Mouse (Mus musculus): Measurements from ENCODE around the gene Pick1. TPM values are rescaled to one million over a fixed set of nuclear protein-coding genes. Genes with fewer than 3 reads are reported as not detected.

Pick1 gene
- polyA plus RNA-seq, 1 experiment from 2014 or later: 52.5 TPM

DNA sequence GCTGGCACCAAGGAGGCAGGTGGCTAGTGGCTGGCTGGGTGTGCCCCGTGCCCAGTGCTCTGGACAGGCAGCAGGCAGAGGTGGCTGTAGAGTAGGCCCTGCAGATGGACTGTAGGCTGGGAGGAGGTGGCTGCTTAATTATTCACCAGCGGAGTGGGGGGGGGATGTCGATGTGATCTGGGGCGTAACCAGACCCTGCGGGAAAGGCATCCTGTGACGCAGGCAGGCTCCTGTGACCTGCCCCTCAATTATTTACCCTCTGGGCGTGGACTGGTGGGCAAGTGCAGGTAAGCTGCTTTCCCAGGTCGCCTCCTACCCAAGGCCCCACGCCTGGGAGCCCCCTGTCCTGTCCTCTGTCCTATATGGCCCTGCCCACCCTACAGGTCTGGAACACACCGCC lies 56.4 kb downstream of the Pick1 start, which contains the start of gene Baiap2l2:
TSS of gene Baiap2l2 (minus strand) at position 139 of the 400 bp plus-strand sequence.
- peaks cover 22% of the 10 kb centered on the region for H3K4me1 ChIP-seq
- no peaks in the 10 kb centered on the region for H3K27me3 ChIP-seq (ENCODE audit: low read depth, poor library complexity, severe bottlenecking)
- H3K27ac ChIP-seq: no peak within 1 kb of the TSS
- H3K4me3 ChIP-seq: no peak within 1 kb of the TSS
- 73% methylated on average over 10 of the region's 10 CpGs for WGBS
- peaks cover 29% of the 10 kb centered on the region for H3K36me3 ChIP-seq
- DNase-seq (ENCODE audit: low spot score): no peak
- H3K9me3 ChIP-seq (replicated peaks): no peaks in the 10 kb centered on the region

DNA sequence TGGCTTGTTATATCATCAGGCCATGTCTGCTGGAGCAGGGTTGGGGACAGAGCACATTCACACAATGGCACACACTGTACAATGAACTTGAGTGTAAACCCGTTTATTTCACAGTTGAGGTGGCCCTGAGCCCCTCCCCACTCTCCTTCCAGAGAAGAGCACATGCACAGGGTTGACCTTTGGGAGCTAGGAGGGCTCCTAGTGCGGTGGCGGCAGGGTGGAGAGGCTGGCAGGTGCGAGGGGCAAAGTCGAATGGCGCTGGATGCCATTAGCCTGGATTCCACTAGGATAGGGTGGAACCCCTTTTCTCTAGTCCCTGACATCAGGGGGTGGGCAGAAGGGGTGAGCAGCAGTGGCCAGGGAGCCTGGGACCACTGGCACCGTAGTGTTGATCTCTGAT lies 57.2 kb downstream of the Pick1 start:
- Histone ChIP-seq H3K4me1 (peaks cover 15% of the 10 kb centered on the region), H3K9me3 (replicated peaks) (no peaks in the 10 kb centered on the region), H3K36me3 (peaks cover 29% of the 10 kb centered on the region), H3K27ac (no peak overlapping the region), H3K4me3 (no peak overlapping the region), H3K27me3 (ENCODE audit: low read depth, poor library complexity, severe bottlenecking) (no peaks in the 10 kb centered on the region)
- DNase-seq (ENCODE audit: low spot score): no peak
- WGBS: 90% methylated on average over 7 of the region's 7 CpGs

- Histone ChIP-seq H3K27ac (no peak overlapping the region), H3K4me1 (0 out of 2 replicates have a peak, but pooled peaks cover 11% of the 10 kb centered on the region), H3K27me3 (ENCODE audit: low read depth, poor library complexity, severe bottlenecking) (no peaks in the 10 kb centered on the region), H3K36me3 (peaks cover 29% of the 10 kb centered on the region), H3K4me3 (no peak overlapping the region), H3K9me3 (replicated peaks) (no peaks in the 10 kb centered on the region)
- WGBS: 95% methylated on average over 7 of the region's 7 CpGs
- DNase-seq (ENCODE audit: low spot score): no peak
These were observed 58.1 kb downstream of the Pick1 start for GRCm38 (mm10) chr15:79287091-79287490.

DNA sequence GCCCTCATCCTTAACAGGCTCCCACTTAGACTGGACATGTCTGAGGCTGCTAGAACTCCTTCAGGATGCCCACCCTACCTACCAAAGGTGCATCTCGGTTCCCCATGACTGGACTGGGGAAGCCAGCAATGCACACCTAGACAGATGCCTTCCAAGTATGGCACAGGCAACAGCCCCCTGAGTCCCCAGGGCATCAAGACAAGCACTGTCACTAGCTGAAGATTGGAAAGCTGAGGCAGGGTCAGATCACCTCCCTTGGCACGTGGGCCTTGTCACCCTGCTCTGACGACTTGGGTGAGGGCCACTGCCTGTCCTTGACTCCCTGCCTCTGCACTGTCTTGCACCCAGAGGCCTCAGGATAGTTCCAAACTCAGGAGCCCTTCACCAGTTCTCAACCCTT lies 59.4 kb downstream of the Pick1 start:
- no peak overlapping the region for H3K4me3 ChIP-seq
- no peaks in the 10 kb centered on the region for H3K9me3 ChIP-seq (replicated peaks)
- 87% methylated on average over 3 of the region's 3 CpGs for WGBS
- no peak overlapping the region for H3K27ac ChIP-seq
- H3K27me3 ChIP-seq (ENCODE audit: low read depth, poor library complexity, severe bottlenecking): no peaks in the 10 kb centered on the region
- no peak for DNase-seq (ENCODE audit: low spot score)
- H3K36me3 ChIP-seq: peaks cover 29% of the 10 kb centered on the region
- 0 out of 2 replicates have a peak, but pooled peaks cover 11% of the 10 kb centered on the region for H3K4me1 ChIP-seq

DNA sequence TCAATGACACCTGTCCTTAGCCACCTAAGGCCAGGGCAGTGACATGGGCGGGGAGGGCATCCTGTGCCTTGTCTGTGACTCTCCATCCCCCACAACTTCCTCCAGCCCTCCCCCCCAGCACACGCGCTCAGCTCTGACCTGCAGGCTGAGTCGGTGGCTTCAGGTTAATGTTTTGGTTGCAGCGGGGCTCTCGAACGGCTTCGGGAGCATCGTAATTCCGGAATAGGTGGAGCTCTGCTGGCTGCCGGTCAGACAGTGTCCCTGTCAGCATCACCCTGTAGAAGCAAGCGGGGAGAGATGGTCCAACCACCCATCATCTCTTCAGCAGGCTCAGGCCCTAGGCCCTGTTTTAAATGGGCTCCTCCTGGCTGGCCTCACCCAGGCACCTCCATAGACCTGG lies 60.5 kb downstream of the Pick1 start:
- Histone ChIP-seq H3K4me1 (0 out of 2 replicates have a peak, but pooled peaks cover 11% of the 10 kb centered on the region), H3K27ac (no peak overlapping the region), H3K36me3 (peaks cover 29% of the 10 kb centered on the region), H3K4me3 (no peak overlapping the region), H3K9me3 (replicated peaks) (no peaks in the 10 kb centered on the region), H3K27me3 (ENCODE audit: low read depth, poor library complexity, severe bottlenecking) (no peaks in the 10 kb centered on the region)
- WGBS: 89% methylated on average over 12 of the region's 12 CpGs
- no peak for DNase-seq (ENCODE audit: low spot score)

- Histone ChIP-seq H3K36me3 (peaks cover 29% of the 10 kb centered on the region), H3K27ac (no peak overlapping the region), H3K9me3 (replicated peaks) (no peaks in the 10 kb centered on the region), H3K4me3 (no peak overlapping the region), H3K27me3 (ENCODE audit: low read depth, poor library complexity, severe bottlenecking) (no peaks in the 10 kb centered on the region), H3K4me1 (0 out of 2 replicates have a peak, but pooled peaks cover 9% of the 10 kb centered on the region)
- no peak for DNase-seq (ENCODE audit: low spot score)
- 69% methylated on average over 3 of the region's 3 CpGs for WGBS
These were observed 61.4 kb downstream of the Pick1 start for GRCm38 (mm10) chr15:79290340-79290739.

DNA sequence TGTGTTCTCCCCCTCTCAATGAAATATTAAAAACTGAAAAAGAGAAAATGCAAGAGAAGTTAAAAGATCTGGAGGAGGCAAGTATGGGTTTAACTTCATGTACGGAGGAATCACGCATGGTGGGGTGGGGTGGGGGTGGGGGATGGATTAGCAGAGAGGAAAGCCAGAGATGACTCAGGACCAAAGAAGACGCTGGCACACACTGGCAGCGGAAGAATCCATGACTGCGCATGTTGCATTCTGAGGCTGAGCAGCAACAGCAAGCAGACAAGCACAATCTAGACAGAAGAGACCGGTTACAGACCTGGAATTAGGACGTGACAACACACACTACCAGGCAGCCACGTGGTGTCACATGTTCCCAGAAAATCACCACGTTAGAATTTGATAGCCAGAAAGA lies 63.8 kb downstream of the Pick1 start:
- Histone ChIP-seq H3K4me1 (0 out of 2 replicates have a peak, but pooled peaks cover 3% of the 10 kb centered on the region), H3K4me3 (no peak overlapping the region), H3K27ac (no peak overlapping the region), H3K9me3 (replicated peaks) (no peaks in the 10 kb centered on the region), H3K36me3 (peaks cover 11% of the 10 kb centered on the region; the same call in 1 of the 2 replicates), H3K27me3 (ENCODE audit: low read depth, poor library complexity, severe bottlenecking) (no peaks in the 10 kb centered on the region)
- 91% methylated on average over 9 of the region's 9 CpGs for whole genome bisulfite sequencing
- no peak for DNase-seq (ENCODE audit: low spot score)

DNA sequence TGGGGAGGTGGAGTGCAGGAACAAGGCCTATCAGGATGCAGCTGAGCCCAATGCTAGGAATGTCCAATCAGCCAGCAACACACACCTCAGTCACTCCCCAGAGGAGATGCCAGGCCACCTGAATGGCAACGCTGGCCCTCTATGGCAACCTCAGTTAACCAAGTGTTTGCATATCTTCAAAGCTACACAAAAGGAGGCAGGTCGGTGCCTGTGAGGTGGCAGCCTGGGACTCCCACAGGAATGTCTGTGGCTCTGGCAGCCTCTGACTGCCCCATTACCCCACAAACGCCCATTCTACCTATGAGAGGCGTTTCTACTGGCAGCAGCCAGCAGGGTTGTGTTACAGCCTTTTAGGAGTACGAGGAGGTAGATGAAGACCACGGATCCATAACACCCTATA lies 69.6 kb downstream of the Pick1 start:
- WGBS: 88% methylated on average over 6 of the region's 6 CpGs
- no peaks in the 10 kb centered on the region for H3K27me3 ChIP-seq (ENCODE audit: low read depth, poor library complexity, severe bottlenecking)
- peaks cover 9% of the 10 kb centered on the region for H3K36me3 ChIP-seq
- H3K4me1 ChIP-seq: peaks cover 6% of the 10 kb centered on the region; the same call in 1 of the 2 replicates
- no peak overlapping the region for H3K27ac ChIP-seq
- DNase-seq (ENCODE audit: low spot score): no peak
- H3K4me3 ChIP-seq: no peak overlapping the region
- no peaks in the 10 kb centered on the region for H3K9me3 ChIP-seq (replicated peaks)

Other genes with a start within 250 kb of the Pick1 start
- gene H1f0, start 200.7 kb upstream of the Pick1 start, polyA plus RNA-seq (2016; fragmentation: Nextera tagmentation; extraction: Ambion mirVana): 330 and 448 TPM in 2 replicates
- 0.13 TPM in 1 of 2 replicates, not detected in the other for gene Galr3, start 187.3 kb upstream of the Pick1 start, polyA plus RNA-seq (2016; fragmentation: Nextera tagmentation; extraction: Ambion mirVana)
- 73.8 and 77.9 TPM in 2 replicates for gene Ankrd54, start 166.3 kb upstream of the Pick1 start, polyA plus RNA-seq (2016; fragmentation: Nextera tagmentation; extraction: Ambion mirVana)
- 278 and 295 TPM in 2 replicates for gene Eif3l, start 154.0 kb upstream of the Pick1 start, polyA plus RNA-seq (2016; fragmentation: Nextera tagmentation; extraction: Ambion mirVana)
- gene Micall1, start 120.3 kb upstream of the Pick1 start, polyA plus RNA-seq (2016; fragmentation: Nextera tagmentation; extraction: Ambion mirVana): 6.8 and 9.7 TPM in 2 replicates
- 351 and 426 TPM in 2 replicates for gene Polr2f, start 88.2 kb upstream of the Pick1 start, polyA plus RNA-seq (2016; fragmentation: Nextera tagmentation; extraction: Ambion mirVana)
- 5.2 and 5.7 TPM in 2 replicates for gene 1700088E04Rik, start 87.9 kb upstream of the Pick1 start, polyA plus RNA-seq (2016; fragmentation: Nextera tagmentation; extraction: Ambion mirVana)
- 0.75 and 1.8 TPM in 2 replicates for gene Sox10, start 63.9 kb upstream of the Pick1 start, polyA plus RNA-seq (2016; fragmentation: Nextera tagmentation; extraction: Ambion mirVana)
- gene Gm49486, start 218 bp downstream of the Pick1 start, polyA plus RNA-seq (2016; fragmentation: Nextera tagmentation; extraction: Ambion mirVana): 0.11 and 0.48 TPM in 2 replicates
- 0.16 TPM in 1 of 2 replicates, not detected in the other for gene Slc16a8, start 25.6 kb downstream of the Pick1 start, polyA plus RNA-seq (2016; fragmentation: Nextera tagmentation; extraction: Ambion mirVana)
- 2.6 and 3.1 TPM in 2 replicates for gene Baiap2l2, start 56.4 kb downstream of the Pick1 start, polyA plus RNA-seq (2016; fragmentation: Nextera tagmentation; extraction: Ambion mirVana)
- 17.0 and 18.2 TPM in 2 replicates for gene Pla2g6, start 99.2 kb downstream of the Pick1 start, polyA plus RNA-seq (2016; fragmentation: Nextera tagmentation; extraction: Ambion mirVana)
- gene Maff, start 117.4 kb downstream of the Pick1 start, polyA plus RNA-seq (2016; fragmentation: Nextera tagmentation; extraction: Ambion mirVana): 1.2 and 1.5 TPM in 2 replicates
- gene Tmem184b, start 174.4 kb downstream of the Pick1 start, polyA plus RNA-seq (2016; fragmentation: Nextera tagmentation; extraction: Ambion mirVana): 63.5 and 74.8 TPM in 2 replicates
- gene Csnk1e, start 226.4 kb downstream of the Pick1 start, polyA plus RNA-seq (2016; fragmentation: Nextera tagmentation; extraction: Ambion mirVana): 152 and 170 TPM in 2 replicates